Mouse (Mus musculus) hindbrain, embryonic 16.5 days (tissue): Measurements from ENCODE around the gene Top3a. TPM values are rescaled to one million over a fixed set of nuclear protein-coding genes. Genes with fewer than 3 reads are reported as not detected.

ENCODE experiments used
- ATAC-seq: fragments of 200-750 bp; cut with Nextera tagmentation; 2 replicates; pipeline ENCODE4 v1.8.0; 2017; ENCODE audit warnings: moderate TSS enrichment, moderate library complexity
- H3K27ac ChIP-seq: fragments of 300-500 bp; sonication (generic); 2 replicates; pipeline ENCODE4 v1.5.1; 2014; ENCODE audit warnings: low read depth, mild to moderate bottlenecking, control low read depth, low read length, moderate library complexity
- H3K27me3 ChIP-seq: fragments of 300-500 bp; sonication (generic); replicated peaks from 2 replicates; pipeline ENCODE4 v1.6.1; 2014; ENCODE audit warnings: low read length; ENCODE audit not compliant: control insufficient read depth, insufficient read depth
- H3K36me3 ChIP-seq: fragments of 300-500 bp; sonication (generic); 2 replicates; pipeline ENCODE4 v1.6.1; 2014; ENCODE audit warnings: mild to moderate bottlenecking, low read length, moderate library complexity, mixed read lengths; ENCODE audit not compliant: control insufficient read depth, insufficient read depth
- H3K4me1 ChIP-seq: fragments of 300-500 bp; sonication (generic); 2 replicates; pipeline ENCODE4 v1.6.1; 2014; ENCODE audit warnings: low read depth, low read length; ENCODE audit not compliant: control insufficient read depth, insufficient read depth
- H3K4me2 ChIP-seq: fragments of 300-500 bp; sonication (generic); 2 replicates; pipeline ENCODE4 v1.6.1; 2014; ENCODE audit warnings: mild to moderate bottlenecking, low read length, control low read depth, moderate library complexity
- H3K4me3 ChIP-seq: fragments of 300-500 bp; sonication (generic); 2 replicates; pipeline ENCODE4 v1.5.1; 2014; ENCODE audit warnings: mild to moderate bottlenecking, low read length, control low read depth, moderate library complexity
- H3K9ac ChIP-seq: fragments of 300-500 bp; sonication (generic); 2 replicates; pipeline ENCODE4 v1.6.1; 2014; ENCODE audit warnings: low read depth, mild to moderate bottlenecking, control low read depth, low read length, moderate library complexity
- H3K9me3 ChIP-seq: fragments of 300-500 bp; sonication (generic); 2 replicates; pipeline ENCODE4 v1.6.1; 2014; ENCODE audit warnings: mild to moderate bottlenecking, low read length, moderate library complexity; ENCODE audit not compliant: control insufficient read depth
- WGBS: fragments of 180-500 bp; shearing (Covaris S2); extraction: QIAGEN DNeasy Blood & Tissue Kit; methylation state at CpG from one replicate; pipeline ENCODE4 v1.1.7; 2014; 5-methylcytosine and 5-hydroxymethylcytosine counted together
- polyA plus RNA-seq: library from polyadenylated mRNA; unstranded; fragments of >200 nt; fragmentation: Nextera tagmentation; extraction: Ambion mirVana; gene quantifications from 2 replicates; pipeline ENCODE4 v1.2.1, GENCODE M21; 2015

The Top3a gene
- polyA plus RNA-seq, 1 experiment from 2014 or later = 7.7 TPM

DNA sequence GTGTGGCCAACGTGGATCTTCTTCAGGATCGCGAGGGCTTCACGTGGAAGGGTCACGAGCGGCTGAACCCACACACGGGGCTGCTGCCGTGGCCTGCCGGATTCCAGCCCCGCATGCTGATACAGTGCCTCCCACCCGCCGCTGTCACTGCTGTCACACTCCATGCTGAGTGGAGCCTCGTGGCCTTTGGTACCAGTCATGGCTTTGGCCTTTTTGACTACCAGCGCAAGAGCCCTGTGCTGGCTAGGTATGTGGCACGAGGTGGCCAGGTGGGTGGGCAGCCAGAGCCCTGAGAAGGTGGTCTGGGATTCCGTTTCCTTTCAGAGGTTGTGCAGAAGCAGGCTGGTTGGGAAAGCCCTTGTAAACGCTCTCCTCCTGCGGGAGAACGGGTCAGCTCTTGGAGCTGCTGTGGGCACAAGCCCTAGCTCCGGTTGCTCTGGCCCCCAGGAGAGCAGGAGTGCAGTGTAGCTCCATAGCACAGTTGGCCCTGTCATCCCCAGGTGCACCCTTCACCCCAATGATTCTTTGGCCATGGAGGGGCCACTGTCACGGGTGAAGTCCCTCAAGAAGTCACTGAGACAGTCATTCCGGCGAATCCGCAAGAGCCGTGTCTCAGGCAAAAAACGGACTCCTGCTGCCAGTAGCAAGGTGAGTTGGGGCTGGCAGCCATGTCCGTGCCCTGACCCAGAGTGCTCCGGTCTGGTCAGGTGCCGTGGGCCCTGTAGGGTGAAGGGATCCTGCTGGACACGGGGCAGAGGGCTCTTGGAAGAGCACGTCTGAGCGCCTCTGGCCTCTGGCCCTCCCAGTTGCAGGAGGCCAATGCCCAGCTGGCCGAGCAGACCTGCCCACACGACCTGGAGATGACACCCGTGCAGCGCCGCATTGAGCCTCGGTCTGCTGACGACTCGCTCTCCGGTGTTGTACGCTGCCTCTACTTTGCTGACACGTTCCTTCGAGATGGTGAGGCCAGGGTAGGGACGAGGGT is 67.4 kb downstream of the Top3a start:
- H3K27me3 ChIP-seq = no peaks in the 10 kb centered on the region
- 93% methylated on average over 45 of the region's 45 CpGs for WGBS
- H3K9ac ChIP-seq = no peak overlapping the region
- H3K4me1 ChIP-seq = no peaks in the 10 kb centered on the region
- no peak overlapping the region for H3K4me3 ChIP-seq
- H3K36me3 ChIP-seq = peaks cover 77% of the 10 kb centered on the region
- H3K9me3 ChIP-seq = no peaks in the 10 kb centered on the region
- ATAC-seq = no peak
- H3K27ac ChIP-seq = no peak overlapping the region
- H3K4me2 ChIP-seq = no peak overlapping the region

DNA sequence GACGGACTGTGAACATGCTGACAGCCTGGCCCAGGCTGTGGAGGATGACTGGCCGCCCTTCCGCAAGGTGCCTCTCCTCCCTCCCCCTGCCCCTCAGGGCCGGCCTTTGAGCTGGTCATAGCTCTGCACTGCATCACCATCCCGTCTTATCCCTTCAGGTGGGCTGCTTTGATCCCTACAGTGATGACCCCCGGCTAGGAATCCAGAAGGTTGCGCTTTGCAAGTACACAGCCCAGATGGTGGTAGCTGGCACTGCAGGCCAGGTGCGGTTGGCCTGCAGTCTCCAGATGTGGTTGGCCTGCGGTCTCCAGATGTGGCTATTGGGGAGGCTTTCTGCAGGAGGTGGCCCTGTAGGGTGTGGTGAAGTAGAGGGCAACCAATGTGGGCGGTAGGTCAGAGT is 68.5 kb downstream of the Top3a start:
- Histone ChIP-seq H3K9ac (no peak overlapping the region), H3K4me2 (no peak overlapping the region), H3K4me3 (no peak overlapping the region), H3K9me3 (no peaks in the 10 kb centered on the region), H3K27me3 (no peaks in the 10 kb centered on the region), H3K27ac (no peak overlapping the region), H3K36me3 (peaks cover 68% of the 10 kb centered on the region), H3K4me1 (no peaks in the 10 kb centered on the region)
- no peak for ATAC-seq
- whole genome bisulfite sequencing = 90% methylated on average over 10 of the region's 10 CpGs

DNA sequence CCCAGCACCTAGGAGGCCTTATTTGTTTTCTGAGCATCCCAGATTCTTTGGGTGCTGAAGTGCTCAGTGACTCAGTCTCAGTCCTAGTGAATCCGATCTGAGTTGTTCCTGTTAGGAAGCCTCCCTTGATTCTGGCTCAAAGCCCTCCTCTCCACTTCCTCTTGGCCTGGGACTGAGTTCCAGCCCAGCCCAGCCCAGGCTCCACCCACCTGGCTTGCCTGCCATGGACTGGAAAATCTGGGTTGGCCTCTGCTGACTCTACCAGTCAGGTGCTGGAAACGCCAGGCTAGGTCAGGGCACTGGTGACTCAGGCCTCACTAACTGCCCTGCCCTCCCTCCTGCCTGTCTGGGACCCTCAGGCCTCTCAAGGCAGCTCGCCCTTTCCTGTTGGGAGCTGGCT is 69.5 kb downstream of the Top3a start:
- H3K4me3 ChIP-seq = no peak overlapping the region
- peaks cover under 1% of the 10 kb centered on the region for H3K4me1 ChIP-seq
- no peak for ATAC-seq
- WGBS = 86% methylated on average over 3 of the region's 3 CpGs
- no peak overlapping the region for H3K9ac ChIP-seq
- no peak overlapping the region for H3K4me2 ChIP-seq
- H3K36me3 ChIP-seq = peaks cover 59% of the 10 kb centered on the region
- no peaks in the 10 kb centered on the region for H3K27me3 ChIP-seq
- H3K9me3 ChIP-seq = no peaks in the 10 kb centered on the region
- no peak overlapping the region for H3K27ac ChIP-seq

DNA sequence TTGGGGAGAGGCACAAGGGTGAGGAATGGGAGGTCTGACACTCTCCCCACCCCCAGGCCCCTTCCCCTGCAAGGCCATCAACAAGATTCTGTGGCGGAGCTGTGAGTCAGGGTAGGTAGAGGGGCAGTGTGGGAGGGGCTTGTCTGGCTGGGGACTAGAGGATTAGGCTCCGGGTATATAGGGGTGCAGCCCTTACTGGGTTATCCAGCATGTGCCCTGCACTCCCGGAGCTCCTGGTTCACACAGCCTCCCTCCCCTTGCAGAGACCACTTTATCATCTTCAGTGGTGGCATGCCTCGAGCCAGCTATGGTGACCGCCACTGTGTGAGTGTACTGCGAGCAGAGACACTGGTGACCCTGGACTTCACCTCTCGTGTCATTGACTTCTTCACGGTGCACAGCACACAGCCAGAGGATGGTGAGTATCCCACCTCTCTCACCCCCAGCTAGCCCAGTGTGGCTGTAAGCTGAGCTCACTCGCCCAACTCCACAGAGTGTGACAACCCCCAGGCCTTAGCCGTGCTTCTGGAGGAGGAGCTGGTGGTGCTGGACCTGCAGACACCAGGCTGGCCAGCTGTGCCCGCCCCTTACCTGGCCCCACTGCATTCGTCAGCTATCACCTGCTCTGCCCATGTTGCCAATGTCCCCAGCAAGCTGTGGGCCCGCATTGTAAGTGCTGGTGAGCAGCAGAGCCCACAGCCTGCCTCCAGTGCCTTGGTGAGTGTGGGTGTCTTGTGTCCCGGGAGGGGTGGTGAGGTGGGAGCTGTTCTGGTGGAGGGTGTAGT is 70.3 kb downstream of the Top3a start:
- Histone ChIP-seq H3K4me2 (no peak overlapping the region), H3K9ac (no peak overlapping the region), H3K4me1 (peaks cover 7% of the 10 kb centered on the region), H3K9me3 (no peaks in the 10 kb centered on the region), H3K4me3 (no peak overlapping the region), H3K36me3 (peaks cover 52% of the 10 kb centered on the region), H3K27ac (no peak overlapping the region), H3K27me3 (no peaks in the 10 kb centered on the region)
- 93% methylated on average over 14 of the region's 14 CpGs for WGBS
- ATAC-seq = no peak

DNA sequence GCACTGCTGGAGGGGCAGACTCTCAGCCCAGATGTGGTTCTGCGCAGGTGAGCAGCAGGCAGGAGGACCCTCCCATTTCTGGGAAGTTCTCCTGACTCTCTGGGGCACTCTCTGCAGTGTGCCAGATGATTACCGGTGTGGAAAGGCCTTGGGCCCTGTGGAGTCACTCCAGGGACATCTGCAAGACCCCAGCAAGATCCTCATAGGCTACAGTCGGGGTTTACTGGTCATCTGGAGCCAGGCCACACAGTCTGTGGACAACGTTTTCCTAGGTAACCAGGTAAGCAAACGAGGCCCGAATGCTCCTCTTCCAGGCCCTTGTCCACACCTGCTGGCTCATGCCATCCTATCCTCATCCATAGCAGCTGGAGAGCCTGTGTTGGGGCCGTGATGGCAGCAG is 71.1 kb downstream of the Top3a start:
- no peak for ATAC-seq
- Histone ChIP-seq H3K9me3 (no peaks in the 10 kb centered on the region), H3K4me3 (no peak overlapping the region), H3K9ac (no peak overlapping the region), H3K4me2 (no peak overlapping the region), H3K4me1 (peaks cover 15% of the 10 kb centered on the region), H3K27me3 (no peaks in the 10 kb centered on the region), H3K27ac (no peak overlapping the region), H3K36me3 (peaks cover 46% of the 10 kb centered on the region)
- 84% methylated on average over 7 of the region's 7 CpGs for WGBS

DNA sequence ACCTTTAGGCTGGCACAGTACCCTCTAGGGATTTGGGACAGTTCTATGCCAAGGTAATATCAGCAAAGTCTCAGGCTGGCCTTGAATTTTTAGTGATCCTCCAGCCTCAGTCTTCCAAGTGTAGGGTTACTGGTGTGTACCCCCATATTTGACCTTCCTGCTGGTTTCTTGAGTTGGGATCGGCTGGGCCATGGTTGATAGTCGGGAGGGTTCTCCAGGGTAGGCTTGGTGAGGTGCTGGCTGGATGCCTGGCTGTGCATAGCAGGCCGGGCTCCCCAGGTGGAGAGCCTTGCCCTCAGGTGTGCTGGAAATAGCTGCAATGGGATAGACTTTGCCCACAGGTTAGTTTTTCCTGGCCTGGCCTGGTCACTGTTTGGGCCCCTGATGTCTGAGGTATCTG is 71.9 kb downstream of the Top3a start:
- H3K36me3 ChIP-seq = peaks cover 43% of the 10 kb centered on the region
- H3K4me1 ChIP-seq = peaks cover 23% of the 10 kb centered on the region
- no peaks in the 10 kb centered on the region for H3K27me3 ChIP-seq
- no peak overlapping the region for H3K27ac ChIP-seq
- 91% methylated on average over 3 of the region's 3 CpGs for WGBS
- H3K4me2 ChIP-seq = no peak overlapping the region
- H3K4me3 ChIP-seq = no peak overlapping the region
- H3K9me3 ChIP-seq = no peaks in the 10 kb centered on the region
- H3K9ac ChIP-seq = no peak overlapping the region
- ATAC-seq = no peak

DNA sequence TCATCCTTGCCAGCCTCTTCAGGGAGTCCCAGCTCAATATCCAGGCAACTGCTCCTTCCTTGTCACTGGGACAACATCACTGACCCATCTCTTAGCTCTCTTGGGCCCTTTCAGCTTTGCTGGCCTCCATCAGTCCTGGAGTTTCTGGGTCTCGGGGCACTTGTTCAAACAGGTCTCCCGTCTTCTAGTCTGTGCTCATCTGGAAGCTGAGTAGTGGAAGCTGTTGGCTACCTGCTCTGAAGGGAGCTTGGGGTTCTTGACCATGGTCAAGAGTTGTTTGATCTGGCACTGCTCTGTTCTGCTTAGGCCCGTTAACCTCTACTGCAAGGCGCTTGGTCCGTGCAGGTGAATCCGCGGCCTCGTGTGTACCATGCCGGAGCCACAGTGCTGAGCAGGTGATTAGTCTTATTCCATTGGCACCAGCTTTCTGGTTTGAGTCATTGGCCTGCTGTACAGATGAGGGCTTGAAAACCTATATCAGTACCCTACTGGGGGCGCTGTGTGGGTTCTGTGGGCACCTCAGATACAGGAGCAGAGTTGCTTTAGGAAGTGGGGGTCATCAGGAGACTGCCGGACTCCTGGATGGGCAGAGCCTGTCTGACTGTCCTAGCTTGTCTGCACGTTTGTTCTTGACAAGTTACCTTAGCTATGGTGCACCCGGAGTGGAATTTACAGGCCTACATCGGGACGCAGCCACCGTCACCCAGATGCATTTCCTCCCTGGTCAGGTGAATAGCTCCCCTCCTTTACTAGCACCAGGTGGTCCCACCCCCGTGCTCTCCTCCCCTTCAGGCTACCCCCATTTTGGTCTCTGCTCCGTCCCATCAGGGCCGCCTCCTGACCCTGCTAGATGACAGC is 72.9 kb downstream of the Top3a start:
- no peaks in the 10 kb centered on the region for H3K27me3 ChIP-seq
- H3K9ac ChIP-seq = no peak overlapping the region
- H3K9me3 ChIP-seq = no peaks in the 10 kb centered on the region
- H3K4me3 ChIP-seq = no peak overlapping the region
- H3K27ac ChIP-seq = no peak overlapping the region
- 95% methylated on average over 19 of the region's 19 CpGs for WGBS
- peaks cover 24% of the 10 kb centered on the region for H3K4me1 ChIP-seq
- no peak overlapping the region for H3K4me2 ChIP-seq
- H3K36me3 ChIP-seq = peaks cover 33% of the 10 kb centered on the region
- ATAC-seq = no peak

DNA sequence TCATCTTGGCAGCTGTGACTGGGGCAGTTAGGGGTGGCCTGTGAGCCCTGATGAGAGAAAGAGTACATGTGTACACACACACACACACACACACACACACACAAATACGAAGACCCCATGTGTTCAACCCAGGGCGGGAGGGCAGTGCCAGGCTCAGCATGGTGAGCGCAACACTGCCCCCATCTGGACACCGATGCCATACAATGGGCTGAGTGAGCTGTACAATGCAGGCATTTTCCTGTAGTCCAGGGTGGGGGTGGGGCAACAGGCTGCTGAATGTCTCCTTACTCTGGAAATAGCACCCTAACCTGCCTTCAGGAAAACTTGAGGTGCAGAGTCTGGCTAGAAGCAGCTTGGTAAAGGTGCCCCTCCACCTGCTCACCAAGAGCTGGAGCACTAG is 74.0 kb downstream of the Top3a start:
- no peaks in the 10 kb centered on the region for H3K27me3 ChIP-seq
- 13% methylated on average over 4 of the region's 4 CpGs for WGBS
- no peaks in the 10 kb centered on the region for H3K9me3 ChIP-seq
- H3K36me3 ChIP-seq = peaks cover 22% of the 10 kb centered on the region
- no peak overlapping the region for H3K27ac ChIP-seq
- no peak overlapping the region for H3K4me2 ChIP-seq
- H3K4me1 ChIP-seq = peaks cover 32% of the 10 kb centered on the region
- no peak overlapping the region for H3K9ac ChIP-seq
- ATAC-seq = no peak
- H3K4me3 ChIP-seq = no peak overlapping the region
